In the genomic region with DNA sequence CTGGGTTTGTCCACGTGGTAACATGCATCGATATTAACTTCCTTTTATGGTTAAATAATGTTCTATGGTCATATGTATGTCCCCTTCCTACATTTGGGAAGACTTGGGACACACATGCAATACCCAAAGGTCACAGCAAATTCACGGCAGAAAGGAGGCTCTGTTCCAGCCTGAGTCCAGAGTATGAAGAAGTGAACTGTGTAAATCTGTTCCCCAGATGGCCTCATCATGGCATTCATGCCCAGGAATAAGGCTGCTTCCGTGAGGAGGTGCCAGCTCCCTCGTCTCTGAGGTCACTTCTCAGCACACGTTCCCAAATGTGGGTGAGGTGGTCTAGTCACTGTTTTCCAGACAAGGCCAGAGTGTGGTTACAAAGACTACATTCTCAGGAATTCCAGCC, we compare ENCODE assay signal across 20 mouse cellular contexts. TPM values are rescaled to one million over a fixed set of nuclear protein-coding genes. Genes with fewer than 3 reads are reported as not detected.
DNase-seq lines count a peak whose midpoint lies in the region; ATAC-seq and TF ChIP-seq lines count a peak whose summit lies in the region.
"Had no signal": no experiment of that assay in that cellular context is flagged by ENCODE, and none has a peak within 500 bp of the region (broad histone marks: within the 10 kb centered on the region; RNA-seq: fewer than 3 reads in every experiment).

No protein-coding gene starts in this region.

- peak overlapping the region; percentile 62; the same call in 1 of the 2 replicates for H3K27ac ChIP-seq in heart, embryonic 10.5 days
- H3K27ac ChIP-seq in heart, embryonic 15.5 days = peak overlapping the region; percentile 92
- H3K27ac ChIP-seq in heart, embryonic 11.5 days (ENCODE audit: low read depth, low read length) = no peak overlapping the region
- H3K27ac ChIP-seq in hindbrain, embryonic 10.5 days = peak overlapping the region; percentile 8; the same call in 1 of the 2 replicates
- no peak overlapping the region for H3K27ac ChIP-seq in hindbrain, embryonic 16.5 days (ENCODE audit: low read depth, low read length)
- 0 out of 2 replicates have a peak overlapping the region, but pooled peaks have one; percentile 1 for H3K27ac ChIP-seq in midbrain, embryonic 10.5 days (replicated peaks)
- no peak overlapping the region for H3K27ac ChIP-seq in midbrain, postnatal 0 days (ENCODE audit: low read depth, low read length)
- H3K27ac ChIP-seq: forebrain, embryonic 13.5 days; hindbrain, embryonic 14.5 days had no signal

- no peak overlapping the region for H3K9ac ChIP-seq in heart, embryonic 15.5 days
- no peak overlapping the region for H3K9ac ChIP-seq in heart, embryonic 11.5 days (ENCODE audit: low read depth, low read length)
- no peak overlapping the region for H3K9ac ChIP-seq in hindbrain, embryonic 16.5 days (ENCODE audit: low read depth, low read length)
- no peak overlapping the region for H3K9ac ChIP-seq in midbrain, postnatal 0 days (replicated peaks; ENCODE audit: low read length, poor library complexity, severe bottlenecking)
- H3K9ac ChIP-seq: forebrain, embryonic 13.5 days; hindbrain, embryonic 14.5 days had no signal

- no peak for TF ChIP-seq CTCF in midbrain, postnatal 0 days (IDR thresholded peaks at IDR 0.05)

- 85% methylated on average over 6 of the region's 6 CpGs for WGBS in heart, embryonic 10.5 days
- 77% methylated on average over 6 of the region's 6 CpGs for WGBS in heart, embryonic 15.5 days
- WGBS in heart, embryonic 11.5 days (ENCODE audit: insufficient replicate concordance) = 80% methylated on average over 6 of the region's 6 CpGs
- 83% methylated on average over 6 of the region's 6 CpGs for WGBS in hindbrain, embryonic 10.5 days
- WGBS in hindbrain, embryonic 16.5 days = 79% methylated on average over 6 of the region's 6 CpGs
- 86% methylated on average over 6 of the region's 6 CpGs for WGBS in midbrain, embryonic 10.5 days
- 80% methylated on average over 6 of the region's 6 CpGs for WGBS in midbrain, postnatal 0 days

- no peak overlapping the region for H3K4me3 ChIP-seq in heart, embryonic 10.5 days
- H3K4me3 ChIP-seq in heart, embryonic 15.5 days = no peak overlapping the region
- no peak overlapping the region for H3K4me3 ChIP-seq in heart, embryonic 11.5 days (ENCODE audit: low read depth, low read length)
- no peak overlapping the region for H3K4me3 ChIP-seq in hindbrain, embryonic 10.5 days
- H3K4me3 ChIP-seq in hindbrain, embryonic 16.5 days (ENCODE audit: low read length) = no peak overlapping the region
- H3K4me3 ChIP-seq in midbrain, embryonic 10.5 days = no peak overlapping the region
- no peak overlapping the region for H3K4me3 ChIP-seq in midbrain, postnatal 0 days (ENCODE audit: low read depth, low read length)
- H3K4me3 ChIP-seq: forebrain, embryonic 10.5 days; forebrain, embryonic 13.5 days had no signal

- no peak overlapping the region for H3K4me2 ChIP-seq in heart, embryonic 15.5 days
- H3K4me2 ChIP-seq in heart, embryonic 11.5 days = no peak overlapping the region
- no peak overlapping the region for H3K4me2 ChIP-seq in hindbrain, embryonic 16.5 days (ENCODE audit: low read length)
- no peak overlapping the region for H3K4me2 ChIP-seq in midbrain, postnatal 0 days (ENCODE audit: low read depth, low read length, poor library complexity, severe bottlenecking)
- H3K4me2 ChIP-seq: forebrain, embryonic 13.5 days; hindbrain, embryonic 14.5 days had no signal

- ATAC-seq in heart, embryonic 15.5 days (replicated peaks; ENCODE audit: insufficient number of reproducible peaks, insufficient read depth, low FRiP score, low read depth) = no peak
- no peak for ATAC-seq in heart, embryonic 11.5 days (replicated peaks; ENCODE audit: insufficient number of reproducible peaks, low FRiP score, low TSS enrichment)
- no peak for ATAC-seq in hindbrain, embryonic 16.5 days
- no peak for ATAC-seq in midbrain, postnatal 0 days (ENCODE audit: low FRiP score)
- ATAC-seq: CD4-positive, CD25-positive, alpha-beta regulatory T cell, adult 4 months; forebrain, embryonic 13.5 days; forebrain, embryonic 16.5 days; intestine, postnatal 0 days had no signal

- H3K9me3 ChIP-seq in heart, embryonic 10.5 days = no peaks in the 10 kb centered on the region
- H3K9me3 ChIP-seq in heart, embryonic 15.5 days (replicated peaks) = no peaks in the 10 kb centered on the region
- H3K9me3 ChIP-seq in heart, embryonic 11.5 days (replicated peaks; ENCODE audit: control insufficient read depth, low read length) = no peaks in the 10 kb centered on the region
- no peaks in the 10 kb centered on the region for H3K9me3 ChIP-seq in hindbrain, embryonic 10.5 days
- H3K9me3 ChIP-seq in hindbrain, embryonic 16.5 days (ENCODE audit: control insufficient read depth, low read length) = no peaks in the 10 kb centered on the region
- H3K9me3 ChIP-seq in midbrain, embryonic 10.5 days (replicated peaks) = no peaks in the 10 kb centered on the region
- H3K9me3 ChIP-seq in midbrain, postnatal 0 days (ENCODE audit: low read length) = no peaks in the 10 kb centered on the region
- H3K9me3 ChIP-seq: forebrain, embryonic 10.5 days; forebrain, embryonic 13.5 days had no signal

- H3K27me3 ChIP-seq in heart, embryonic 10.5 days (ENCODE audit: insufficient read depth, poor library complexity, severe bottlenecking) = peaks cover 3% of the 10 kb centered on the region; the same call in 1 of the 2 replicates
- no peaks in the 10 kb centered on the region for H3K27me3 ChIP-seq in heart, embryonic 15.5 days
- H3K27me3 ChIP-seq in heart, embryonic 11.5 days (ENCODE audit: control insufficient read depth, insufficient read depth, low read length) = no peaks in the 10 kb centered on the region
- H3K27me3 ChIP-seq in hindbrain, embryonic 10.5 days (ENCODE audit: insufficient read depth, poor library complexity, severe bottlenecking) = 0 out of 2 replicates have a peak, but pooled peaks cover 9% of the 10 kb centered on the region
- no peaks in the 10 kb centered on the region for H3K27me3 ChIP-seq in hindbrain, embryonic 16.5 days (replicated peaks; ENCODE audit: control insufficient read depth, insufficient read depth, low read length)
- H3K27me3 ChIP-seq in midbrain, embryonic 10.5 days (ENCODE audit: low read depth, poor library complexity, severe bottlenecking) = peaks cover 5% of the 10 kb centered on the region; the same call in 1 of the 2 replicates
- 0 out of 2 replicates have a peak, but pooled peaks cover 3% of the 10 kb centered on the region for H3K27me3 ChIP-seq in midbrain, postnatal 0 days (ENCODE audit: insufficient read depth, low read length)
- H3K27me3 ChIP-seq: forebrain, embryonic 13.5 days had no signal

- H3K36me3 ChIP-seq in heart, embryonic 10.5 days = no peaks in the 10 kb centered on the region
- H3K36me3 ChIP-seq in heart, embryonic 15.5 days = no peaks in the 10 kb centered on the region
- no peaks in the 10 kb centered on the region for H3K36me3 ChIP-seq in heart, embryonic 11.5 days (ENCODE audit: control insufficient read depth, insufficient read depth, low read length)
- H3K36me3 ChIP-seq in hindbrain, embryonic 10.5 days = no peaks in the 10 kb centered on the region
- H3K36me3 ChIP-seq in hindbrain, embryonic 16.5 days (ENCODE audit: control insufficient read depth, insufficient read depth, low read length) = no peaks in the 10 kb centered on the region
- no peaks in the 10 kb centered on the region for H3K36me3 ChIP-seq in midbrain, embryonic 10.5 days
- no peaks in the 10 kb centered on the region for H3K36me3 ChIP-seq in midbrain, postnatal 0 days (ENCODE audit: insufficient read depth, low read length)
- H3K36me3 ChIP-seq: forebrain, embryonic 10.5 days had no signal

- H3K4me1 ChIP-seq in heart, embryonic 10.5 days = peaks cover 25% of the 10 kb centered on the region
- peaks cover 30% of the 10 kb centered on the region for H3K4me1 ChIP-seq in heart, embryonic 15.5 days (replicated peaks)
- H3K4me1 ChIP-seq in heart, embryonic 11.5 days (ENCODE audit: control insufficient read depth, insufficient read depth, low read length) = peaks cover 22% of the 10 kb centered on the region
- peaks cover 22% of the 10 kb centered on the region for H3K4me1 ChIP-seq in hindbrain, embryonic 10.5 days (replicated peaks)
- H3K4me1 ChIP-seq in hindbrain, embryonic 16.5 days (ENCODE audit: control insufficient read depth, insufficient read depth, low read depth, low read length) = no peaks in the 10 kb centered on the region
- H3K4me1 ChIP-seq in midbrain, embryonic 10.5 days = peaks cover 12% of the 10 kb centered on the region
- H3K4me1 ChIP-seq in midbrain, postnatal 0 days (ENCODE audit: insufficient read depth, low read length) = no peaks in the 10 kb centered on the region

- DNase-seq in heart, embryonic 10.5 days (ENCODE audit: low spot score) = no peak
- DNase-seq in heart, adult 8-10 months (ENCODE audit: low spot score) = no peak
- no peak for DNase-seq in hindbrain, embryonic 10.5 days (ENCODE audit: low spot score)
- no peak for DNase-seq in midbrain, embryonic 10.5 days (ENCODE audit: low spot score)
- DNase-seq in midbrain, postnatal 0 days (ENCODE audit: low spot score) = no peak
- DNase-seq: adrenal gland, adult 2 months; adrenal gland, postnatal 14 days; cerebellum, adult 11 months; cerebellum, adult 2 months; gastrocnemius, postnatal 10 days; gastrocnemius, postnatal 36 days had no signal

RNA-seq across cellular contexts. Expression of gene Zfp36l1, which starts 24.4 kb away (rescaled TPM):
- polyA plus RNA-seq in heart, embryonic 10.5 days (2016; fragmentation: Nextera tagmentation; extraction: Ambion mirVana) = 90.2 and 114 TPM in 2 replicates
- total RNA-seq in heart, adult 8-10 months (2022) = 100 to 1,000 TPM in 1 of 4 experiments, 10 to 100 TPM in 3; 65.0 to 103 (median 80.0) TPM
- polyA plus RNA-seq in heart, embryonic 15.5 days (2015; fragmentation: Nextera tagmentation; extraction: Ambion mirVana) = 94.7 and 107 TPM in 2 replicates
- polyA plus RNA-seq in heart, embryonic 11.5 days (2014; fragmentation: Nextera tagmentation; extraction: Ambion mirVana) = 133 and 144 TPM in 2 replicates
- polyA plus RNA-seq in hindbrain, embryonic 10.5 days (2016; fragmentation: Nextera tagmentation; extraction: Ambion mirVana) = 106 and 117 TPM in 2 replicates
- polyA plus RNA-seq in hindbrain, embryonic 16.5 days (2015; fragmentation: Nextera tagmentation; extraction: Ambion mirVana) = 38.0 and 50.8 TPM in 2 replicates
- polyA plus RNA-seq in midbrain, embryonic 10.5 days (2016; fragmentation: Nextera tagmentation; extraction: Ambion mirVana) = 127 and 141 TPM in 2 replicates
- total RNA-seq in midbrain, postnatal 0 days (2014; rRNA removed) = 32.7 and 47.4 TPM in 2 replicates
- polyA plus RNA-seq in midbrain, postnatal 0 days (2015; fragmentation: Nextera tagmentation; extraction: Ambion mirVana) = 46.3 and 48.5 TPM in 2 replicates

Comparison
In these comparisons a context has a peak if more than half of its experiments do, and no peak if none do; other contexts are left out.
1. H3K27ac ChIP-seq: peak in heart, embryonic 10.5 days (single experiment), heart, embryonic 15.5 days (single experiment), hindbrain, embryonic 10.5 days (single experiment) and midbrain, embryonic 10.5 days (single experiment); none in heart, embryonic 11.5 days (single experiment), hindbrain, embryonic 16.5 days (single experiment) and midbrain, postnatal 0 days (single experiment).